Mouse (Mus musculus): ENCODE data around the gene Nap1l4.

Nap1l4 gene

GRCm38 (mm10) chr7:143548976-143549457 is at the start of gene Nap1l4:
Nap1l4 (minus strand) TSS chr7:143549106.
- DNase-seq = peak; percentile 96

GRCm38 (mm10) chr7:143594865-143595264 is 46.0 kb upstream of the Nap1l4 start:
- DNase-seq = no peak

GRCm38 (mm10) chr7:143592255-143592654 is 43.3 kb upstream of the Nap1l4 start:
- no peak for DNase-seq

GRCm38 (mm10) chr7:143588006-143588405 is 39.1 kb upstream of the Nap1l4 start:
- DNase-seq = no peak

- no peak for DNase-seq
These were observed 38.7 kb upstream of the Nap1l4 start for GRCm38 (mm10) chr7:143587586-143587985.

GRCm38 (mm10) chr7:143583956-143584355 is 35.0 kb upstream of the Nap1l4 start:
- peak; percentile 74 for DNase-seq

GRCm38 (mm10) chr7:143583025-143583424 is 34.1 kb upstream of the Nap1l4 start:
- DNase-seq = no peak

GRCm38 (mm10) chr7:143575751-143576150 is 26.8 kb upstream of the Nap1l4 start:
- DNase-seq = no peak

- peak; percentile 62 for DNase-seq
These were observed 16.7 kb upstream of the Nap1l4 start for GRCm38 (mm10) chr7:143565648-143566039.

GRCm38 (mm10) chr7:143565015-143565647 is 16.2 kb upstream of the Nap1l4 start:
- no peak for DNase-seq

GRCm38 (mm10) chr7:143563787-143564186 is 14.9 kb upstream of the Nap1l4 start:
- DNase-seq = no peak

GRCm38 (mm10) chr7:143557616-143558015 is 8.7 kb upstream of the Nap1l4 start:
- DNase-seq = no peak

- peak; percentile 33 for DNase-seq
These were observed 8.2 kb upstream of the Nap1l4 start for GRCm38 (mm10) chr7:143556964-143557610.

GRCm38 (mm10) chr7:143549588-143550220 is 798 bp upstream of the Nap1l4 start:
- DNase-seq = no peak

GRCm38 (mm10) chr7:143548231-143548961 is 510 bp downstream of the Nap1l4 start:
- DNase-seq = peak; percentile 78

GRCm38 (mm10) chr7:143546554-143546953 is 2.4 kb downstream of the Nap1l4 start:
- no peak for DNase-seq

- peak; percentile 48 for DNase-seq
These were observed 4.5 kb downstream of the Nap1l4 start for GRCm38 (mm10) chr7:143544368-143544767.

GRCm38 (mm10) chr7:143538671-143539070 is 10.2 kb downstream of the Nap1l4 start:
- DNase-seq = no peak

GRCm38 (mm10) chr7:143538229-143538628 is 10.7 kb downstream of the Nap1l4 start:
- DNase-seq = peak; percentile 35

- DNase-seq = no peak
These were observed 12.7 kb downstream of the Nap1l4 start for GRCm38 (mm10) chr7:143536251-143536650.

GRCm38 (mm10) chr7:143533284-143533683 is 15.6 kb downstream of the Nap1l4 start:
- peak; percentile 53 for DNase-seq

GRCm38 (mm10) chr7:143532410-143532809 is 16.5 kb downstream of the Nap1l4 start:
- no peak for DNase-seq

- no peak for DNase-seq
These were observed 29.6 kb downstream of the Nap1l4 start for GRCm38 (mm10) chr7:143519333-143519732.
